Mouse (Mus musculus) retina, adult 2 months (tissue): ENCODE measurements around the gene Fam162a.
A peak's percentile ranks its signal among the peaks of the same experiment; 100 is the strongest.
"Not testable (repeated sequence)": the region's sequence is repeated elsewhere in the genome, so short reads cannot be mapped to it uniquely, and the experiment has no call there.

Experiments
- DNase-seq: peaks from one replicate; pipeline ENCODE4 v3.0.0-alpha.2; 2012; ENCODE audit warnings: low read depth, low spot score

The Fam162a gene

GRCm38 (mm10) chr16:36071450-36072379 is at the start of gene Fam162a, which contains the start of gene Ccdc58:
Gene Fam162a (minus strand): TSS chr16:36071594.
Gene Ccdc58 (plus strand): TSS chr16:36071685.
- peak; percentile 85 for DNase-seq

- not testable (repeated sequence) for DNase-seq
Observed at GRCm38 (mm10) chr16:36115751-36116150, 44.4 kb upstream of the Fam162a start.

GRCm38 (mm10) chr16:36111486-36111885 is 40.1 kb upstream of the Fam162a start:
- not testable (repeated sequence) for DNase-seq

- DNase-seq = no peak
Observed at GRCm38 (mm10) chr16:36102211-36102610, 30.8 kb upstream of the Fam162a start.

- no peak for DNase-seq
Observed at GRCm38 (mm10) chr16:36101526-36101925, 30.1 kb upstream of the Fam162a start.

- not testable (repeated sequence) for DNase-seq
Observed at GRCm38 (mm10) chr16:36097813-36098499, 26.6 kb upstream of the Fam162a start.

- no peak for DNase-seq
Observed at GRCm38 (mm10) chr16:36094079-36094478, 22.7 kb upstream of the Fam162a start.

- no peak for DNase-seq
Observed at GRCm38 (mm10) chr16:36090785-36091509, 19.6 kb upstream of the Fam162a start.

- no peak for DNase-seq
Observed at GRCm38 (mm10) chr16:36089850-36090616, 18.6 kb upstream of the Fam162a start.

- no peak for DNase-seq
Observed at GRCm38 (mm10) chr16:36089065-36089464, 17.7 kb upstream of the Fam162a start.

- DNase-seq = no peak
Observed at GRCm38 (mm10) chr16:36087846-36088245, 16.5 kb upstream of the Fam162a start.

- no peak for DNase-seq
Observed at GRCm38 (mm10) chr16:36079916-36080315, 8.5 kb upstream of the Fam162a start.

GRCm38 (mm10) chr16:36074772-36075171 is 3.4 kb upstream of the Fam162a start:
- DNase-seq = no peak

GRCm38 (mm10) chr16:36072410-36073011 is 1.1 kb upstream of the Fam162a start:
- DNase-seq = no peak

GRCm38 (mm10) chr16:36071071-36071449 is 334 bp downstream of the Fam162a start:
- DNase-seq = no peak

- no peak for DNase-seq
Observed at GRCm38 (mm10) chr16:36069819-36070575, 1.4 kb downstream of the Fam162a start.

GRCm38 (mm10) chr16:36068356-36068755 is 3.0 kb downstream of the Fam162a start:
- DNase-seq = no peak

- DNase-seq = no peak
Observed at GRCm38 (mm10) chr16:36067694-36068093, 3.7 kb downstream of the Fam162a start.

- no peak for DNase-seq
Observed at GRCm38 (mm10) chr16:36064904-36065303, 6.5 kb downstream of the Fam162a start.

GRCm38 (mm10) chr16:36063315-36063714 is 8.1 kb downstream of the Fam162a start:
- no peak for DNase-seq
